In the genomic region with DNA sequence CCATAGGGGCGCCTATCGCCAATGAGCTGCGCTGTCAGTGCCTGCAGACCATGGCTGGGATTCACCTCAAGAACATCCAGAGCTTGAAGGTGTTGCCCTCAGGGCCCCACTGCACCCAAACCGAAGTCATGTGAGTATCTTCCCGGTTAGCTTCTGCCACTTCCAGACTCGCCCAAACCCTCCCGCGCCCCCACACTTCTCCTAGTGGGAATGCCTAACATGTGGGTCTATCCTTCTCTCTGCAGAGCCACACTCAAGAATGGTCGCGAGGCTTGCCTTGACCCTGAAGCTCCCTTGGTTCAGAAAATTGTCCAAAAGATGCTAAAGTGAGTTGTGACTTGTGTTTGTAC, we compare ENCODE assay signal across 10 mouse cellular contexts. TPM values are rescaled to one million over a fixed set of nuclear protein-coding genes. Genes with fewer than 3 reads are reported as not detected.
DNase-seq lines count a peak whose midpoint lies in the region; ATAC-seq and TF ChIP-seq lines count a peak whose summit lies in the region.
"Had no signal": no experiment of that assay in that cellular context is flagged by ENCODE, and none has a peak within 500 bp of the region (broad histone marks: within the 10 kb centered on the region; RNA-seq: fewer than 3 reads in every experiment).

No protein-coding gene starts in this region.

- H3K36me3 ChIP-seq in heart, embryonic 12.5 days = no peaks in the 10 kb centered on the region
- H3K36me3 ChIP-seq in forebrain, postnatal 0 days (ENCODE audit: insufficient read depth) = no peaks in the 10 kb centered on the region
- no peaks in the 10 kb centered on the region for H3K36me3 ChIP-seq in liver, postnatal 0 days (replicated peaks; ENCODE audit: insufficient read depth, low read length)

- peak overlapping the region; percentile 48 for H3K4me3 ChIP-seq in heart, embryonic 12.5 days
- H3K4me3 ChIP-seq in forebrain, postnatal 0 days (ENCODE audit: low read depth, low read length) = peak overlapping the region; percentile 46
- peak overlapping the region; percentile 40 for H3K4me3 ChIP-seq in liver, postnatal 0 days (ENCODE audit: low read depth, low read length)

- no peak for TF ChIP-seq EP300 in liver, postnatal 0 days (IDR thresholded peaks at IDR 0.05; ENCODE audit: low read depth)

- H3K4me2 ChIP-seq in heart, embryonic 12.5 days = peak overlapping the region; percentile 81
- peak overlapping the region; percentile 93 for H3K4me2 ChIP-seq in forebrain, postnatal 0 days (ENCODE audit: low read depth)
- peak overlapping the region; percentile 65 for H3K4me2 ChIP-seq in liver, postnatal 0 days (ENCODE audit: low read depth, low read length)

- 0 out of 2 replicates have a peak, but pooled peaks cover 3% of the 10 kb centered on the region for H3K4me1 ChIP-seq in heart, embryonic 12.5 days (replicated peaks)
- H3K4me1 ChIP-seq in forebrain, postnatal 0 days (ENCODE audit: insufficient read depth) = no peaks in the 10 kb centered on the region
- H3K4me1 ChIP-seq in liver, postnatal 0 days (ENCODE audit: insufficient read depth) = no peaks in the 10 kb centered on the region

- ATAC-seq in heart, embryonic 12.5 days (ENCODE audit: insufficient number of reproducible peaks, low FRiP score) = peak; percentile 47; the same call in 1 of the 2 replicates
- peak; percentile 25; the same call in 1 of the 2 replicates for ATAC-seq in forebrain, postnatal 0 days
- ATAC-seq in liver, postnatal 0 days = no peak

- 0 out of 2 replicates have a peak, but pooled peaks have one; percentile 21 for TF ChIP-seq CTCF in forebrain, postnatal 0 days (IDR thresholded peaks at IDR 0.05; ENCODE audit: low read depth)
- TF ChIP-seq CTCF in liver, postnatal 0 days (IDR thresholded peaks at IDR 0.05; ENCODE audit: low read depth) = no peak

- peaks cover 7% of the 10 kb centered on the region; the same call in 1 of the 2 replicates for H3K27me3 ChIP-seq in heart, embryonic 12.5 days (replicated peaks)
- no peaks in the 10 kb centered on the region for H3K27me3 ChIP-seq in forebrain, postnatal 0 days (ENCODE audit: insufficient read depth, low read length)
- H3K27me3 ChIP-seq in liver, postnatal 0 days (ENCODE audit: insufficient read depth, low read length) = no peaks in the 10 kb centered on the region
- H3K27me3 ChIP-seq: CH12.LX had no signal

- no peak for DNase-seq in heart, adult 9 months (ENCODE audit: low spot score in 2 of 2)
- DNase-seq in ES-CJ7 (ENCODE audit: low read depth, low spot score) (peak; percentile 19), adipocyte (ENCODE audit: low spot score) (no peak)
- no peak for DNase-seq in forebrain, postnatal 0 days
- DNase-seq in liver, postnatal 0 days = no peak
- no peak for DNase-seq in thymus, postnatal 10 days (ENCODE audit: low spot score in 2 of 2)
- no peak for DNase-seq in spleen, postnatal 36 days (ENCODE audit: low spot score in 2 of 2)

- no peak overlapping the region for H3K27ac ChIP-seq in heart, embryonic 12.5 days (ENCODE audit: poor library complexity, severe bottlenecking)
- no peak overlapping the region for H3K27ac ChIP-seq in forebrain, postnatal 0 days (ENCODE audit: low read depth, low read length)
- peak overlapping the region; percentile 82 for H3K27ac ChIP-seq in liver, postnatal 0 days (ENCODE audit: low read depth)

- peak overlapping the region; percentile 38 for H3K9ac ChIP-seq in heart, embryonic 12.5 days
- H3K9ac ChIP-seq in forebrain, postnatal 0 days = peak overlapping the region; percentile 49
- peak overlapping the region; percentile 39 for H3K9ac ChIP-seq in liver, postnatal 0 days (replicated peaks)

- WGBS in heart, embryonic 12.5 days = 24% methylated on average over 10 of the region's 10 CpGs
- WGBS in forebrain, postnatal 0 days = 29% methylated on average over 10 of the region's 10 CpGs
- 22% methylated on average over 10 of the region's 10 CpGs for WGBS in liver, postnatal 0 days (ENCODE audit: insufficient replicate concordance)

- no peaks in the 10 kb centered on the region for H3K9me3 ChIP-seq in heart, embryonic 12.5 days (replicated peaks)
- no peaks in the 10 kb centered on the region for H3K9me3 ChIP-seq in forebrain, postnatal 0 days (ENCODE audit: low read length)
- H3K9me3 ChIP-seq in liver, postnatal 0 days (ENCODE audit: low read length) = no peaks in the 10 kb centered on the region

RNA-seq across cellular contexts. Expression of gene Cxcl1, which starts 0.4 kb away (rescaled TPM):
- polyA plus RNA-seq in heart, embryonic 12.5 days (2016; fragmentation: Nextera tagmentation; extraction: Ambion mirVana) = 0.15 TPM in 1 of 2 replicates, not detected in the other
- not detected in 2 replicates for total RNA-seq in forebrain, postnatal 0 days (2014; rRNA removed)
- polyA plus RNA-seq in forebrain, postnatal 0 days (2015; fragmentation: Nextera tagmentation; extraction: Ambion mirVana) = 0.25 and 0.48 TPM in 2 replicates
- 2.1 and 2.2 TPM in 2 replicates for polyA plus RNA-seq in liver, postnatal 0 days (2015; fragmentation: Nextera tagmentation; extraction: Ambion mirVana)
- total RNA-seq: CH12.LX; common myeloid progenitor, adult 5-6 weeks had no signal

RNA-seq across cellular contexts. Expression of gene Cxcl2, which starts 12.2 kb away (rescaled TPM):
- not detected in 2 replicates for polyA plus RNA-seq in heart, embryonic 12.5 days (2016; fragmentation: Nextera tagmentation; extraction: Ambion mirVana)
- total RNA-seq in forebrain, postnatal 0 days (2014; rRNA removed) = not detected in 2 replicates
- polyA plus RNA-seq in forebrain, postnatal 0 days (2015; fragmentation: Nextera tagmentation; extraction: Ambion mirVana) = not detected in 2 replicates
- 0.13 TPM in 1 of 2 replicates, not detected in the other for polyA plus RNA-seq in liver, postnatal 0 days (2015; fragmentation: Nextera tagmentation; extraction: Ambion mirVana)

RNA-seq across cellular contexts. Expression of gene Mthfd2l, which starts 39.5 kb away (rescaled TPM):
- 35.1 and 38.0 TPM in 2 replicates for polyA plus RNA-seq in heart, embryonic 12.5 days (2016; fragmentation: Nextera tagmentation; extraction: Ambion mirVana)
- 74.5 and 76.1 TPM in 2 replicates for total RNA-seq in forebrain, postnatal 0 days (2014; rRNA removed)
- 43.3 and 46.6 TPM in 2 replicates for polyA plus RNA-seq in forebrain, postnatal 0 days (2015; fragmentation: Nextera tagmentation; extraction: Ambion mirVana)
- polyA plus RNA-seq in liver, postnatal 0 days (2015; fragmentation: Nextera tagmentation; extraction: Ambion mirVana) = 8.3 and 9.5 TPM in 2 replicates
